Mouse (Mus musculus) T-helper 17 cell (primary cell): ENCODE data around the gene BC034090.

Experiments
- in situ Hi-C, 2 experiments: fragments of 300-600 bp; cut with MboI, MseI; formaldehyde crosslinking; loops; 1 replicate in 1 of 2; 2 replicates in 1 of 2; pipeline ENCODE4 v1.15.1; 2025; ENCODE audit warnings: high pct_unique_total_duplicates in 2 of 2

The BC034090 gene

GRCm38 (mm10) chr1:155217865-155218541 lies 26.2 kb downstream of the BC034090 start:
- in situ Hi-C loops, result loop anchor here (5.0 kb wide), 3 partner anchors 121 to 431 kb away; partner anchors contain the start of gene Ier5 (in 1 of the 2)

- in situ Hi-C loops, result loop anchor here (5.0 kb wide), 3 partner anchors 120 to 430 kb away; partner anchors contain the start of gene Ier5 (in 1 of the 2)
Observed at GRCm38 (mm10) chr1:155216844-155217243, 27.4 kb downstream of the BC034090 start.

GRCm38 (mm10) chr1:155216313-155216712 lies 27.9 kb downstream of the BC034090 start:
- in situ Hi-C loops, result loop anchor here (5.0 kb wide), 3 partner anchors 119 to 429 kb away; partner anchors contain the start of gene Ier5 (in 1 of the 2)

GRCm38 (mm10) chr1:155215066-155215764 lies 29.0 kb downstream of the BC034090 start:
- in situ Hi-C loops, result loop anchor here (5.0 kb wide), 3 partner anchors 118 to 428 kb away; partner anchors contain the start of gene Ier5 (in 1 of the 2)

- in situ Hi-C loops, result no loop called here
Observed at GRCm38 (mm10) chr1:155213912-155214311, 30.3 kb downstream of the BC034090 start.

- in situ Hi-C loops, result no loop called here
Observed at GRCm38 (mm10) chr1:155212936-155213774, 31.1 kb downstream of the BC034090 start.

GRCm38 (mm10) chr1:155212493-155212892 lies 31.8 kb downstream of the BC034090 start:
- in situ Hi-C loops, result no loop called here

- in situ Hi-C loops, result no loop called here
Observed at GRCm38 (mm10) chr1:155212081-155212480, 32.2 kb downstream of the BC034090 start.

- in situ Hi-C loops, result no loop called here
Observed at GRCm38 (mm10) chr1:155211017-155211416, 33.2 kb downstream of the BC034090 start.

- in situ Hi-C loops, result no loop called here
Observed at GRCm38 (mm10) chr1:155210011-155210763, 34.1 kb downstream of the BC034090 start.

GRCm38 (mm10) chr1:155207859-155208258 lies 36.4 kb downstream of the BC034090 start:
- in situ Hi-C loops, result no loop called here

- in situ Hi-C loops, result no loop called here
Observed at GRCm38 (mm10) chr1:155205822-155206660, 38.2 kb downstream of the BC034090 start.

- in situ Hi-C loops, result no loop called here
Observed at GRCm38 (mm10) chr1:155205311-155205710, 38.9 kb downstream of the BC034090 start.

- in situ Hi-C loops, result no loop called here
Observed at GRCm38 (mm10) chr1:155204560-155205162, 39.6 kb downstream of the BC034090 start.

GRCm38 (mm10) chr1:155203954-155204353 lies 40.3 kb downstream of the BC034090 start:
- in situ Hi-C loops, result no loop called here

- in situ Hi-C loops, result no loop called here
Observed at GRCm38 (mm10) chr1:155203101-155203500, 41.1 kb downstream of the BC034090 start.

- in situ Hi-C loops, result no loop called here
Observed at GRCm38 (mm10) chr1:155202472-155202871, 41.8 kb downstream of the BC034090 start.

- in situ Hi-C loops, result no loop called here
Observed at GRCm38 (mm10) chr1:155201914-155202313, 42.3 kb downstream of the BC034090 start.

GRCm38 (mm10) chr1:155201373-155201879 lies 42.8 kb downstream of the BC034090 start:
- in situ Hi-C loops, result no loop called here
